21 mouse cellular contexts compared by ENCODE assay signal in the genomic region with DNA sequence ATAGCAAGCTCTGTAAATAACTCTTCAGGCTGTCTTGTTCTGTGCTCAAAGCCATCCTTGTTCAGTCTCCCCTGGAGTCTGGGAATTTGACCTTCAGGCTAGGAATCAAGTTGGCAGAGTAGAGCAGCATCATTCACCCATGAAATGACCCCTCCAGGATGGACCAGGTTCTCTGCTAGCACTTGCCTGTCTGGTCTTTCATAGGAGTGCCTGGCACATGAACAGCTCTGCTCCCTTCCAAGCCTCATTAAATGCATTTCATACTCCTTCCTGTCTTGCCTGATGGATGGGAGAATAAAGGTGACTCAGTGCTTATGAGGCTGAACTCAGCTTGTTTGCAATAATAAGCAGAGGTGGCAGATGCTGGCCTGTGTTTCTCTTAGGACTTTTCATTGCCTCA.
A peak's percentile ranks its signal among the peaks of the same experiment; 100 is the strongest.
DNase-seq lines count a peak whose midpoint lies in the region; ATAC-seq and TF ChIP-seq lines count a peak whose summit lies in the region.
"Had no signal": no experiment of that assay in that cellular context is flagged by ENCODE, and none has a peak within 500 bp of the region (broad histone marks: within the 10 kb centered on the region; RNA-seq: fewer than 3 reads in every experiment).

No protein-coding gene starts in this region.

- H3K27me3 ChIP-seq in kidney, postnatal 0 days (ENCODE audit: insufficient read depth, low read length), result no peaks in the 10 kb centered on the region
- H3K27me3 ChIP-seq in lung, postnatal 0 days (replicated peaks; ENCODE audit: insufficient read depth, low read length), result no peaks in the 10 kb centered on the region
- H3K27me3 ChIP-seq: forebrain, embryonic 15.5 days; hindbrain, embryonic 15.5 days; limb, embryonic 13.5 days; liver, embryonic 15.5 days; midbrain, embryonic 13.5 days had no signal

- peak; percentile 6 for DNase-seq in retina, postnatal 1 day
- no peak for DNase-seq in retina, embryonic 14.5 days (ENCODE audit: low spot score)
- DNase-seq in fibroblast of lung, adult 2 months (ENCODE audit: low read depth), result peak; percentile 80
- peak; percentile 87 for DNase-seq in kidney, postnatal 0 days (ENCODE audit: low spot score)
- no peak for DNase-seq in layer of hippocampus, adult 11-12 months (ENCODE audit: low spot score)
- no peak for DNase-seq in lung, postnatal 0 days (ENCODE audit: low spot score)
- DNase-seq in left cerebral cortex, postnatal 25 days (ENCODE audit: low spot score in 2 of 2), result no peak
- DNase-seq in adrenal gland, postnatal 36 days, result no peak
- DNase-seq: cerebellum, adult 11 months; heart, adult 18-20 months; right cerebral cortex, postnatal 4 days; thymus, postnatal 14 days had no signal

- no peak for TF ChIP-seq EP300 in lung, postnatal 0 days (IDR thresholded peaks at IDR 0.05)

- no peaks in the 10 kb centered on the region for H3K9me3 ChIP-seq in kidney, postnatal 0 days (replicated peaks; ENCODE audit: low read length)
- H3K9me3 ChIP-seq in lung, postnatal 0 days (ENCODE audit: low read length), result no peaks in the 10 kb centered on the region
- H3K9me3 ChIP-seq: forebrain, embryonic 15.5 days; hindbrain, embryonic 15.5 days; liver, embryonic 15.5 days had no signal

- H3K9ac ChIP-seq in kidney, postnatal 0 days (ENCODE audit: low read depth, low read length), result no peak overlapping the region
- no peak overlapping the region for H3K9ac ChIP-seq in lung, postnatal 0 days (replicated peaks; ENCODE audit: low read depth)
- H3K9ac ChIP-seq: forebrain, embryonic 15.5 days; hindbrain, embryonic 15.5 days; limb, embryonic 13.5 days; liver, embryonic 15.5 days; midbrain, embryonic 13.5 days had no signal

- H3K27ac ChIP-seq in kidney, postnatal 0 days, result peak overlapping the region; percentile 31; the same call in 1 of the 2 replicates
- H3K27ac ChIP-seq in lung, postnatal 0 days (ENCODE audit: low read length), result no peak overlapping the region
- H3K27ac ChIP-seq: forebrain, embryonic 15.5 days; hindbrain, embryonic 15.5 days; layer of hippocampus, adult 2 months; limb, embryonic 13.5 days; liver, embryonic 15.5 days; macrophage; midbrain, embryonic 13.5 days had no signal

- ATAC-seq in kidney, postnatal 0 days (replicated peaks; ENCODE audit: low FRiP score, low read depth), result peak; percentile 86
- no peak for ATAC-seq in lung, postnatal 0 days
- ATAC-seq: activated CD4-positive, CD25-positive, alpha-beta regulatory T cell, adult 4 months; forebrain, embryonic 15.5 days; midbrain, embryonic 13.5 days had no signal

- no peak for TF ChIP-seq CTCF in kidney, postnatal 0 days (IDR thresholded peaks at IDR 0.05; ENCODE audit: low read depth)
- TF ChIP-seq CTCF in lung, postnatal 0 days (IDR thresholded peaks at IDR 0.05), result no peak

- H3K4me1 ChIP-seq in kidney, postnatal 0 days (replicated peaks; ENCODE audit: insufficient read depth, low read length), result 0 out of 2 replicates have a peak, but pooled peaks cover 3% of the 10 kb centered on the region
- no peaks in the 10 kb centered on the region for H3K4me1 ChIP-seq in lung, postnatal 0 days (ENCODE audit: insufficient read depth, low read depth, low read length)
- H3K4me1 ChIP-seq: forebrain, embryonic 15.5 days; hindbrain, embryonic 15.5 days; limb, embryonic 13.5 days; liver, embryonic 15.5 days; midbrain, embryonic 13.5 days had no signal

- no peak overlapping the region for H3K4me2 ChIP-seq in kidney, postnatal 0 days (ENCODE audit: low read length)
- no peak overlapping the region for H3K4me2 ChIP-seq in lung, postnatal 0 days (replicated peaks; ENCODE audit: low read depth, low read length)
- H3K4me2 ChIP-seq: forebrain, embryonic 15.5 days; hindbrain, embryonic 15.5 days; limb, embryonic 13.5 days; liver, embryonic 15.5 days; midbrain, embryonic 13.5 days had no signal

- intact Hi-C loops in left cerebral cortex, postnatal 25 days (cut with DNase I), result no loop called here

- no peaks in the 10 kb centered on the region for H3K36me3 ChIP-seq in kidney, postnatal 0 days (ENCODE audit: insufficient read depth, low read length)
- H3K36me3 ChIP-seq in lung, postnatal 0 days (ENCODE audit: insufficient read depth, low read length), result no peaks in the 10 kb centered on the region
- H3K36me3 ChIP-seq: forebrain, embryonic 15.5 days; hindbrain, embryonic 15.5 days; limb, embryonic 13.5 days; liver, embryonic 15.5 days had no signal

- no peak overlapping the region for H3K4me3 ChIP-seq in kidney, postnatal 0 days (replicated peaks; ENCODE audit: low read depth, low read length)
- no peak overlapping the region for H3K4me3 ChIP-seq in lung, postnatal 0 days (ENCODE audit: low read depth, low read length)
- H3K4me3 ChIP-seq: forebrain, embryonic 15.5 days; hindbrain, embryonic 15.5 days; layer of hippocampus, adult 2 months; limb, embryonic 13.5 days; liver, embryonic 15.5 days; midbrain, embryonic 13.5 days; myocyte had no signal

Comparison
In these comparisons a context has a peak if more than half of its experiments do, and no peak if none do; other contexts are left out.
1. DNase-seq: peak in retina, postnatal 1 day (single experiment), fibroblast of lung, adult 2 months (single experiment) and kidney, postnatal 0 days (single experiment); none in retina, embryonic 14.5 days (single experiment), layer of hippocampus, adult 11-12 months (single experiment), lung, postnatal 0 days (single experiment), left cerebral cortex, postnatal 25 days (0 of 2) and adrenal gland, postnatal 36 days (0 of 2).